Mouse (Mus musculus): ENCODE measurements around the gene Olfr1349.

Gene Olfr1349

DNA sequence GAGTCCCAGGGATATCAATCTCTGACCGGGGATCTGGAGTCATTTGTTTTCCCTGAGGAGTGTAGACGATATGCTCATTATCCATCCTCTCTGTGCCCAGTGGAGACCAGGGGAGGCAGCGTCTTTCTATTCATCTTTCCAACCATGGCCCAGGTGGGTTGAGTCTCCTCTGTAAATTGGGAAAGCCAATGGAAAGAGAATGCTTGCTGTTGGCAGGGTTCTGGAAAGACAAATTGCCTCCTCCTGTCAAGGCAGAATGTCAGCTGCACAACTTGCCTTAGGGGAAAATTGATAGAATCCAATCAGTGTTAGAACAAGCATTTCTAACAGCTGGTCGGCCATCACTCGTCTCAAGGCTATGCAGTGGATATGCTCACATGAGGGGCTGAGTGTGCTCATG, at the start of gene Olfr1349:
Gene Olfr1349, minus strand, starts transcription at position 101 of the 400 bp plus-strand sequence.
- CTCF ChIA-PET, result no interaction called here

DNA sequence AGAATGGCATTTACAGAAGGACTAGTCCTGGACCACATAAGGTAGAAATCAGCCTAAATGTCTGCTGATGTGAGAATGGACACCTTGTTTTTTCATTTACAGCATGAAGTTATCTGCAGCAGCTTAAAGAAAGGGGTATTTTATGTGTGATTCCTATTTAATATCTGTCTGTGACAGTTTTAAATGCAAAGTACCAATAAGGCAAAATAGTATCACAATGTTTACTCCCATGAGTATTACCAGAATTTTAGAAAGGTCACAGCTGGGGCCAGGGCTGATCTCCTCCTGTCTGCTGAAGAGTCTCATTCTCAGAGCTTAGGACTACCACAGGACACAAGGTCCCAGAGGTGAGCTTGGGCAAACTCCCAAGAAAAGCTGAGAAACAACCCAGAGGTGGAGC, 41.8 kb upstream of the Olfr1349 start, which contains the start of gene Olfr1350:
Gene Olfr1350, plus strand, starts transcription at position 301 of the 400 bp plus-strand sequence.
- CTCF ChIA-PET, result no interaction called here

GRCm38 (mm10) chr7:6526141-6526540, 3.4 kb upstream of the Olfr1349 start:
- CTCF ChIA-PET, result no interaction called here

DNA sequence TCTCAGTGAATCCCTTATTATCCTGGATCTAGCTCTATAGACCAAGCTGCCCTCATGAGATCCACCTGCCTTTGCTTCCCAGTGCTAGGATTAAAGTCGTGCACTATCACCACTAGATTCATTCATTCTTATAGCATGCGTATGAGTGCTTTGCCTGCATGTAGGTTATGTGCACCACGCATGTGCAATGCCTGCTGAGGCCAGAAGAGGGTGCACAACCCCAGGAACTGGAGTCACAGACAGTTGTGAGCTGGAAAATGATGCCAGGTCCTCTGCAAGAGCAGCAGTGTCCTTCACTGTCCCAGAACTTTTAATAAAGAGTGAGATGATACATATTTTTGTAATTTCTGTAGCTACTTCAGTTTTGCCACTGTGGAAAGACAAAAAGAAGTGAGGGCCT, 2.3 kb upstream of the Olfr1349 start:
- CTCF ChIA-PET, result no interaction called here

DNA sequence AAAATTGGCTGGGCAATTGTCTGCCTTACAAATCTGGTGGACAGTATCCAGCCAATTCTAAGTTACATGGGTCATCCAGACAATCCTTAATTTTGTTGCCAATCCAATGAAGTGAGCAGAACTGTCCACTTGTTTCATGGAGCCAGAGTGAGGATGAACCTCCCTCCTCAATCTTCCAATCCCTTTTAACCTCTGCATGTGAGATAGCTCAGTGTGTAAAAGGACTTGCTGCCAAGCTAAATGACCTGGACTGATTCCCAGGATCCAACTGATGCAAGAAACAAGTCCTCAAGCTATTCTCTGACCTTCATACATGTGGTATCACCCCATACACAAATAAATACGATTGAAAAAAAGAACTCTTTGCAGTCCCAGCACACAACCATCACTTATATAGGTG, 1.1 kb downstream of the Olfr1349 start:
- CTCF ChIA-PET, result interaction anchor here (0.7 kb wide), 1 partner anchor 222 kb away, joined by 3 read pairs; no protein-coding TSS in a partner anchor

DNA sequence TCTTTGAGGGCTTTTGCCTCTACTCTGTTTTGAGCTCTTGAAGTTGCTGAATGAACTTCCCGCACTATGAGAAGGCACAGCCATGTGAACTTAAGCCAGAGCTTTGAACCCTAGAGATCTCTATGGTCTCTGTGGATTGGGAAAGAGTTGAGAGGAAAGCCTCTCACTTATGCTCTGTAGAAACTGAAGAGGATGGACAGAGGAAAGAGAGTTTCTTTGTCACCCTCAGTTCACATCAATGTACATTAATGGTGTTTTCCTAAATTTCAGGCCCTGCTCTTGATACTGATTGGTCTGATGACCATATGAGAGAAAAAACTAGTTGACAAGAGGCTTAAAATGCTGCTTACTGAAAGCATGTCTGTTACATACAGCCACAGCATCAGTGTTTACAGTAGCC, 14.1 kb downstream of the Olfr1349 start, which contains the start of gene Olfr1348:
Gene Olfr1348, minus strand, starts transcription at position 101 of the 400 bp plus-strand sequence.
- CTCF ChIA-PET, result no interaction called here

DNA sequence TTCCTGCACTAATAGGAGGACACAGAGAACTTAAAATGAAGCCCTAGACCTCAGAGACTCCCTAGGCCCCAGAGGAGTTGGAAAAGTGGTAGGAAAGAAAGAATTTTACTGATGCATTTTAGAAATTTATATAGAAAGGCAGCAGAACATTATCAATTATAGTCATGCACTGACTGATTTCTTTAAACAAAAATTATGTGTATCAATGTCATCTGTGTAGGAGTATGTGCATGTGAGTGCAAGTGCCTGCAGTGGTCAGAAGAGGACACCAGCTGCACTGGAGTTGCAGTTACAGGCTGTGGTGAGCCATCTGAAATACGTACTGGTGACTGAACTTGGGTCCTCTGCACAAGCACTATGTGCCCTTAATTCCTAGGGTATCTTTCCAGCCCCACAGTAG, 23.1 kb downstream of the Olfr1349 start, which contains the start of gene Olfr1347:
Gene Olfr1347, minus strand, starts transcription at position 101 of the 400 bp plus-strand sequence.
- CTCF ChIA-PET, result no interaction called here

GRCm38 (mm10) chr7:6486841-6487240, 35.9 kb downstream of the Olfr1349 start, which contains the start of gene Olfr5:
TSS of gene Olfr5 (minus strand) at chr7:6486941.
- CTCF ChIA-PET, result no interaction called here

DNA sequence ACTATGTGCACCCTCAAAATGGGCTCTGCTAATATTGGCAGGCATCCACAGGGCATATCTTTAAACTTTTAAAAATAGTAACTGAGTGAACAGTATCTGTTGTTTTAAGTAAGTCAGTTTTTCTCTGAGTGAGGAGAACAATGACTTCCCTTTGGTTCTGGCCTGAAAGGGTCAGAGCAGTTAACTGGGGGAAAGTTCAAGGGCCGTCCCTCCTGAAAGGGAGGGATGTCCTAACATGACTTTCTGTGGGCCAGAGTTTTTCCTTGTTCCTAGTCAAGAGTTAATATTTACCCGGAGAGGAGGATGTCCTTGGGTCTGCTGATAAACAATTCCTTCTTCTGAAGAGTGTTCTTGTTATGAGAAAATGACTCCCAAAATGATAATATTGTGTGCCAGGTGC, 45.1 kb downstream of the Olfr1349 start:
- CTCF ChIA-PET, result interaction anchor here (0.6 kb wide), 1 partner anchor 267 kb away, joined by 12 read pairs; no protein-coding TSS in a partner anchor

DNA sequence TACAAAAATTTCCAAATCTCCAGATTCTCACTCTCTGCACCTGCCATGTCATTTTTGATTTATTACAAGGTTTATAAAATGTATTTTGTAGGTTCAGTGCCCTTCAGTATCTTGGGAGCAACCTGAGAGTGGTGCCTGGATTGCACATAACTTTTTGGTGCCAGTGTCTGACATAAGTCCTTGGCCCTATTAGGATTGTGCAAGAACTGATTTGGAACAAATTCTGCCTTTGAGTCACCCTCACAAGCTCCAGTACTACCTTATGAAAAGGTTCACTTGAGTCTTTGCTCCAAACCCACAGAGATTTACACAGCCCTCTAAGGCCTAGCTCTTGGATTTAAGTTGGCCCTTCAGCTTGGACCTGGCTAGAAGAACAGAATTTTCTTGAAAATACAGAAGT, 55.8 kb downstream of the Olfr1349 start, which contains the start of gene Olfr1346:
Gene Olfr1346, plus strand, starts transcription at position 151 of the 400 bp plus-strand sequence.
- CTCF ChIA-PET, result no interaction called here
